Mouse (Mus musculus): Measurements from ENCODE around the gene 4921517D22Rik. TPM values are rescaled to one million over a fixed set of nuclear protein-coding genes. Genes with fewer than 3 reads are reported as not detected.

The 4921517D22Rik gene
- polyA plus RNA-seq, 1 experiment from 2014 or later: not detected

DNA sequence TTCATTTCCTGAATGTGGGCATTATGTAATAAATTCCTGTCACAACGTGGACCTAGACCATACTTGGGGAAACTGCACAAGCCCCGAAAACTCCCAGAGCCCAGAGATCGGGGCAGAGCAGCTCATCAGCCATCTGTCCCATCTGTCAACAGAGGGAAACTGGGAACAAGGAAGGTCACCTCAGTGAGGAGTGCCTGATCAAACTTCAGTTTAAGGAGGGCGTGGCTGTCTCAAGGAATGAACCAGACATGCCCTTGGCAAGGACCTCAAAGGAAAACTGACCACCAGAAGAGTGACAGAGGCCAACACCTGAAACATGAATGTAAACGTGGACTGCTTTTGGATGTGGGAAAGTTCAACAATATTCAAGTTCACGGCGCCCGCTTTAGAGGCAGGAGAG, 32.5 kb downstream of the 4921517D22Rik start:
- ATAC-seq (ENCODE audit: low read depth): no peak
- Histone ChIP-seq H3K27ac (ENCODE audit: low read length) (no peak overlapping the region), H3K4me2 (ENCODE audit: low read depth, low read length) (no peak overlapping the region), H3K4me3 (ENCODE audit: low read depth, low read length) (no peak overlapping the region), H3K4me1 (ENCODE audit: control insufficient read depth, low read depth, low read length) (peaks cover 8% of the 10 kb centered on the region), H3K9me3 (replicated peaks; ENCODE audit: control insufficient read depth, low read length) (no peaks in the 10 kb centered on the region), H3K27me3 (ENCODE audit: control insufficient read depth, insufficient read depth, low read depth, low read length) (no peaks in the 10 kb centered on the region), H3K36me3 (ENCODE audit: control insufficient read depth, insufficient read depth) (peaks cover 54% of the 10 kb centered on the region), H3K9ac (ENCODE audit: low read depth, low read length) (no peak overlapping the region)
- WGBS (ENCODE audit: insufficient replicate concordance): 87% methylated on average over 8 of the region's 8 CpGs

DNA sequence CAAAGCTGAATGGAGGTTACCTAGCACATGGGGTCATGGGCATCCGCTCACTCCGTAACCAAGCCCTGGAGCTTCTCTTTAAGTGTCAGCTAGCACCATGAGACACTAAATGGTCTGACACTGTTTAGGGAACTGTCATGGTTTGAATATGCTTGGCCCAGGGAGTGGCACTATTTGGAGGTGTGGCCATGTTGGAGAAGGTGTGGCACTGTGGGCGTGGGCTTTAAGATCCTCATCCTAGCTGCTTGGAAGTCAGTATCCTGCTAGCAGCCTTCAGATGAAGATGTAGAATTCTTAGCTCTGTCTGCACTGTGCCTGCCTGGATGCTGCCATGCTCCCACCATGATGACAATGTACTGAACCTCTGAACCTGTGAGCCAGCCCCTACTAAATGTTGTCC, 33.5 kb downstream of the 4921517D22Rik start:
- Histone ChIP-seq H3K27me3 (ENCODE audit: control insufficient read depth, insufficient read depth, low read depth, low read length) (no peaks in the 10 kb centered on the region), H3K9ac (ENCODE audit: low read depth, low read length) (no peak overlapping the region), H3K4me2 (ENCODE audit: low read depth, low read length) (no peak overlapping the region), H3K4me1 (ENCODE audit: control insufficient read depth, low read depth, low read length) (peaks cover 8% of the 10 kb centered on the region), H3K9me3 (replicated peaks; ENCODE audit: control insufficient read depth, low read length) (no peaks in the 10 kb centered on the region), H3K27ac (ENCODE audit: low read length) (no peak overlapping the region), H3K36me3 (ENCODE audit: control insufficient read depth, insufficient read depth) (peaks cover 50% of the 10 kb centered on the region), H3K4me3 (ENCODE audit: low read depth, low read length) (no peak overlapping the region)
- WGBS (ENCODE audit: insufficient replicate concordance): 86% methylated on average over 3 of the region's 3 CpGs
- ATAC-seq (ENCODE audit: low read depth): no peak; the same call in 1 of the 2 replicates

DNA sequence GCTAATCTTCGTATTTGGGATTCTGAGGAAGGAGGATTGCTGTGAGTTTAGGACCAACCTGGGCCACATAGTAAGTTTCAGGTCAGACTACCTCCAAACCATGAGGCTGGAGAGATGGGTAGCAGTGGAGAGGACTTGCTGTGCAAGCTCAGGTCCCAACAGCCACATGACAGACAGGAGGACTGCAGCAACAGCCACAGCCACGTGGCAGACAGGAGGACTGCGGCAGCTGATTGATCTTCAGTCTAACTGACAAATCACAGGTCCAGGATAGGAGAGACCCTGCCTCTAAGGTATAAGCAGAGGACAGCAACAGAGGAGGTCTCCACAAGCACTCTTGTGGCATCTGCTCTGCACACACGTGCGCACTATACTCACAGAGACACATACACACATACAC, 36.1 kb downstream of the 4921517D22Rik start:
- no peak overlapping the region for H3K27ac ChIP-seq (ENCODE audit: low read length)
- H3K27me3 ChIP-seq (ENCODE audit: control insufficient read depth, insufficient read depth, low read depth, low read length): no peaks in the 10 kb centered on the region
- no peak overlapping the region for H3K9ac ChIP-seq (ENCODE audit: low read depth, low read length)
- peaks cover 32% of the 10 kb centered on the region for H3K36me3 ChIP-seq (ENCODE audit: control insufficient read depth, insufficient read depth)
- no peak overlapping the region for H3K4me2 ChIP-seq (ENCODE audit: low read depth, low read length)
- H3K4me3 ChIP-seq (ENCODE audit: low read depth, low read length): no peak overlapping the region
- no peaks in the 10 kb centered on the region for H3K9me3 ChIP-seq (replicated peaks; ENCODE audit: control insufficient read depth, low read length)
- ATAC-seq (ENCODE audit: low read depth): no peak
- peaks cover 8% of the 10 kb centered on the region for H3K4me1 ChIP-seq (ENCODE audit: control insufficient read depth, low read depth, low read length)
- 73% methylated on average over 5 of the region's 5 CpGs for WGBS (ENCODE audit: insufficient replicate concordance)

DNA sequence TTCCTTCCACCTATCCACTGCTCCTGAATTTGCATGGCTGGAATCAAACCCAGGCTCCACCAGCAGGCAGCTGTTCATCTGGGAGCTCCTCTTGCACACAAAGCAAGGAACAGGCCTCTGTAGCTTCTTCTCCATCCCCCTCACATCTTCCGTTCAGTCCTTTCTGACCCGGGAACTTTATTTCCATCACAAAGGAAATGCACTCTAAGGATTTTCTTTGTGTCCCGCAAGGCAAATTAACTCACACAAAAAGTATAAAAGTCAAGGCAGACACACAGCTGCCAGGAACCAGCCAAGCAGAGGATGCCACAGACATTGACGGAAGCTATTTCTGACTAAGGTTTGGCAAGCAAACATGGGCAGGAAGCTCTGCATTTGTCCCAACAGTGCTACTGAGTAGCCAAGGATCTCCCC, 36.9 kb downstream of the 4921517D22Rik start:
- peaks cover 24% of the 10 kb centered on the region for H3K36me3 ChIP-seq (ENCODE audit: control insufficient read depth, insufficient read depth)
- no peaks in the 10 kb centered on the region for H3K27me3 ChIP-seq (ENCODE audit: control insufficient read depth, insufficient read depth, low read depth, low read length)
- no peaks in the 10 kb centered on the region for H3K9me3 ChIP-seq (replicated peaks; ENCODE audit: control insufficient read depth, low read length)
- no peak overlapping the region for H3K4me3 ChIP-seq (ENCODE audit: low read depth, low read length)
- H3K4me1 ChIP-seq (ENCODE audit: control insufficient read depth, low read depth, low read length): peaks cover 8% of the 10 kb centered on the region
- no peak overlapping the region for H3K9ac ChIP-seq (ENCODE audit: low read depth, low read length)
- 0 out of 2 replicates have a peak overlapping the region, but pooled peaks have one; percentile 26 for H3K27ac ChIP-seq (ENCODE audit: low read length)
- ATAC-seq (ENCODE audit: low read depth): no peak
- H3K4me2 ChIP-seq (ENCODE audit: low read depth, low read length): no peak overlapping the region
- WGBS (ENCODE audit: insufficient replicate concordance): 77% methylated on average over 4 of the region's 4 CpGs

DNA sequence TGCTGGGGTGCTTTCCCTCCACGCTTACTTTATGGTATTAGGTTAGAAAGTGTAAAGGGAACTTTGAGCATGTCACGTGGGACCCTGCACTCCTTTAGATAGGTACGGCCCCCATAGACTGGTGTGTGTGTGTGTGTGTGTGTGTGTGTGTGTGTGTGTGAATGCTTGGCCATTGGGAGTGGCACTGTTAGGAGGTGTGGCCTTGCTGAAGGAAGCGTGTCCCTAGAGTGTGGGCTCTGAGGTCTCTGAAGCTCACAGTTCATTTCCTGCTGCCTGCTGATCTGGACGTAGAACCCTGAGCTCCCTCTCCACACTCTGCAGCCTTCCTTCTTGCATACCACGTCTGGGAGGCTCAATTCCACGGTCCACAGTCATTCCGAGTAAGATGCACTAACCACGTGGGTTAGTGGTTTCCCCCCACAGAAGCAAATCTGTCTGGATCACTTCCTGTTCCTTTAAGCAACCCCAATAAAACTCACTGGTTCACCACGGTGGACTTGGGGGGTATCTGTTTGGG, 37.5 kb downstream of the 4921517D22Rik start:
- 0 out of 2 replicates have a peak overlapping the region, but pooled peaks have one; percentile 26 for H3K27ac ChIP-seq (ENCODE audit: low read length)
- peaks cover 23% of the 10 kb centered on the region for H3K36me3 ChIP-seq (ENCODE audit: control insufficient read depth, insufficient read depth)
- no peaks in the 10 kb centered on the region for H3K27me3 ChIP-seq (ENCODE audit: control insufficient read depth, insufficient read depth, low read depth, low read length)
- WGBS (ENCODE audit: insufficient replicate concordance): 35% methylated on average over 10 of the region's 10 CpGs
- no peak for ATAC-seq (ENCODE audit: low read depth)
- H3K4me2 ChIP-seq (ENCODE audit: low read depth, low read length): no peak overlapping the region
- no peak overlapping the region for H3K4me3 ChIP-seq (ENCODE audit: low read depth, low read length)
- no peaks in the 10 kb centered on the region for H3K9me3 ChIP-seq (replicated peaks; ENCODE audit: control insufficient read depth, low read length)
- peaks cover 8% of the 10 kb centered on the region for H3K4me1 ChIP-seq (ENCODE audit: control insufficient read depth, low read depth, low read length)
- H3K9ac ChIP-seq (ENCODE audit: low read depth, low read length): no peak overlapping the region

DNA sequence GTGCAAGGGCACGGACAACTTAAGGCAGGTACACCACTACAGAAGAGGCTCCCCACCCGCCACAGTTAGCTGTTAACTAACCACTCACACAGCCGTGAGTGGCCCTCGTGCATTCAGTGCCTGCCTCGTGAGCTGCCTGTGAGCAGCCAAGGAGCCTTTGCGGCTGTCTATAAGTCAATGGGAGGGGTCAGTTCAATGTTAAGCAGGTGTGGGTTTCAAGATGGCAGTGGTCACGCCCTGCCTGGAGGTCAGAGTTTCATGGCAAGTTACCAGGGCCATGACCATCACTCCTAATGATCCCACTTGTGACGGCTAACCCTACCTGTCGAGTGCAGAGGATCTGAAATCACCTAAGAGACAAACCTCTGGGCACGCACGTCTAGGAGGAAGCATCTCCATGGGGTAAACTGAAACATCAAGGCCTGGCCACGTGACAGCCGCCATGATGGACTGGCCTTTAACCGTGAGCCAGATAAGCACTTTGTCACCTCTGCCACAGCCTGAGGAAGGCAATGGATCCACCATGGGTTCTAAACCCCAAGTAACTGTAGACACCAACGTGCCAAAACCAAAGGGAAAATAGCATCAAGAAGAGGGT, 38.1 kb downstream of the 4921517D22Rik start:
- ATAC-seq (ENCODE audit: low read depth): no peak
- no peak overlapping the region for H3K9ac ChIP-seq (ENCODE audit: low read depth, low read length)
- no peak overlapping the region for H3K4me3 ChIP-seq (ENCODE audit: low read depth, low read length)
- H3K27ac ChIP-seq (ENCODE audit: low read length): no peak overlapping the region
- peaks cover 20% of the 10 kb centered on the region for H3K36me3 ChIP-seq (ENCODE audit: control insufficient read depth, insufficient read depth)
- peaks cover 8% of the 10 kb centered on the region for H3K4me1 ChIP-seq (ENCODE audit: control insufficient read depth, low read depth, low read length)
- H3K9me3 ChIP-seq (replicated peaks; ENCODE audit: control insufficient read depth, low read length): no peaks in the 10 kb centered on the region
- H3K4me2 ChIP-seq (ENCODE audit: low read depth, low read length): no peak overlapping the region
- H3K27me3 ChIP-seq (ENCODE audit: control insufficient read depth, insufficient read depth, low read depth, low read length): no peaks in the 10 kb centered on the region
- WGBS (ENCODE audit: insufficient replicate concordance): 82% methylated on average over 15 of the region's 15 CpGs

DNA sequence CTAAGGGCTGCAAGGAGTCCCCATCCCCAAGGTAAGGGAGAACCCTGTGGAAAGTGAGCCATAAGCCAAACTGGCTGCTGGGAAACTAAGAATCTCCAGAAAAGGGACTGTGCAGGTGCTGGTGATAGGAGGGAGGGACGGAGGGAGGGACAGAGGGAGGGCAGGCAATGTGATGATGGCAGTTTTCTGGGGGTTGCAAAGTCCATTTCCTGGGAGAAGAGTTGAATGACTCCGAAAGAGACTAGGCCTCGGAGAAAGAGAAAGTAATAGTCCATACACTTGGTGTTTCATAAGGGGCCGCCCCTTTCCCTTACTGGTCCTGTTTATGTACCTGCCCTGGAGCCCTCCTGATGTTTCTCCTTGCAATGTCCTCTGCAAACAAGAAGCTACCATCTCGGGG, 39.4 kb downstream of the 4921517D22Rik start:
- H3K36me3 ChIP-seq (ENCODE audit: control insufficient read depth, insufficient read depth): peaks cover 19% of the 10 kb centered on the region
- H3K27ac ChIP-seq (ENCODE audit: low read length): no peak overlapping the region
- H3K9me3 ChIP-seq (replicated peaks; ENCODE audit: control insufficient read depth, low read length): no peaks in the 10 kb centered on the region
- H3K4me1 ChIP-seq (ENCODE audit: control insufficient read depth, low read depth, low read length): peaks cover 5% of the 10 kb centered on the region
- H3K4me2 ChIP-seq (ENCODE audit: low read depth, low read length): no peak overlapping the region
- ATAC-seq (ENCODE audit: low read depth): no peak
- no peak overlapping the region for H3K9ac ChIP-seq (ENCODE audit: low read depth, low read length)
- H3K4me3 ChIP-seq (ENCODE audit: low read depth, low read length): no peak overlapping the region
- WGBS (ENCODE audit: insufficient replicate concordance): 77% methylated on average over 5 of the region's 5 CpGs
- H3K27me3 ChIP-seq (ENCODE audit: control insufficient read depth, insufficient read depth, low read depth, low read length): no peaks in the 10 kb centered on the region

DNA sequence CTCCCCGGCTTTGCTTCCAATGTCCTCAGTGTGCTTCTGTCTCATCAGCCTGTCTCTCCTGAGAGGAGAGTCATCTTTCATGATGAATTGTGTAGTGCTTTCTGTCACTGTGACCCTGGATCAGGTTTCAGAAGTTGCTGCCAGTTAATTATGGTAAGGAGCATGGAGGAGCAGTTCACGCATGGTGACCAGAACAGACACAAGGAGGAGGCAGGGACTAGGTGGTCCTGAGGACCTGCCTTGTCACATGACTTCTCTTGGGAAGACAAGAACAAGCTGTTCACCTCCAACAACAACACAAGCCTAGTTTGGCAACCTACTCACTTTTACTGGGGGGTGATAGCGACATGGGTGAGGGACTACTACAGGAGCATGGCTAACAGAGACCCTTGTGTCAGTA, 40.8 kb downstream of the 4921517D22Rik start:
- 83% methylated on average over 3 of the region's 3 CpGs for WGBS (ENCODE audit: insufficient replicate concordance)
- no peak for ATAC-seq (ENCODE audit: low read depth)
- H3K4me2 ChIP-seq (ENCODE audit: low read depth, low read length): no peak overlapping the region
- H3K27me3 ChIP-seq (ENCODE audit: control insufficient read depth, insufficient read depth, low read depth, low read length): no peaks in the 10 kb centered on the region
- H3K9me3 ChIP-seq (replicated peaks; ENCODE audit: control insufficient read depth, low read length): no peaks in the 10 kb centered on the region
- no peak overlapping the region for H3K9ac ChIP-seq (ENCODE audit: low read depth, low read length)
- peaks cover 27% of the 10 kb centered on the region for H3K36me3 ChIP-seq (ENCODE audit: control insufficient read depth, insufficient read depth)
- no peak overlapping the region for H3K27ac ChIP-seq (ENCODE audit: low read length)
- H3K4me1 ChIP-seq (ENCODE audit: control insufficient read depth, low read depth, low read length): peaks cover 5% of the 10 kb centered on the region
- H3K4me3 ChIP-seq (ENCODE audit: low read depth, low read length): no peak overlapping the region

DNA sequence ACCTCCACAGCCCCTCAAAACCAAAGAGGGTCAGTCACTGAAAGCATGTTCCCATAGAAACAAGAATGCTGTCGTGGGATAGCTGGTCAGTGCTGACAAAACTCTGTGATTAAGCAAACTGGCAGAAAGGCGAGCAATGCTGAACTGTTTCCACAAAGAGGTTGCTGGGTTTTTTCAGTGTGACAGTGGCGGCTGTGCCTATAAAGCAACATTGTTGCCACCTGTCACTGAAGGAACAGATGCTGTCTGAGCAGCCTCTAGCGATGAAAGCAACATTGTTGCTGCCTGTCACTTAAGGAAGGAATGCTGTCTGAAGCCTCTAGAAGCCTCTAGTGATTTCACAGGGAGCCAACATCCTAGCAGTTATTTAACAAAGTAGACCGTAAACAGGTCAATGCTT, 41.3 kb downstream of the 4921517D22Rik start:
- Histone ChIP-seq H3K36me3 (ENCODE audit: control insufficient read depth, insufficient read depth) (peaks cover 27% of the 10 kb centered on the region), H3K27me3 (ENCODE audit: control insufficient read depth, insufficient read depth, low read depth, low read length) (no peaks in the 10 kb centered on the region), H3K4me2 (ENCODE audit: low read depth, low read length) (no peak overlapping the region), H3K4me1 (ENCODE audit: control insufficient read depth, low read depth, low read length) (peaks cover 5% of the 10 kb centered on the region), H3K9me3 (replicated peaks; ENCODE audit: control insufficient read depth, low read length) (no peaks in the 10 kb centered on the region), H3K27ac (ENCODE audit: low read length) (no peak overlapping the region), H3K4me3 (ENCODE audit: low read depth, low read length) (no peak overlapping the region), H3K9ac (ENCODE audit: low read depth, low read length) (no peak overlapping the region)
- 75% methylated on average over 5 of the region's 5 CpGs for WGBS (ENCODE audit: insufficient replicate concordance)
- no peak for ATAC-seq (ENCODE audit: low read depth)
